Mouse (Mus musculus) liver, embryonic 11.5 days (tissue): Measurements from ENCODE around the gene Gimap5. TPM values are rescaled to one million over a fixed set of nuclear protein-coding genes. Genes with fewer than 3 reads are reported as not detected.

Experiments used
- ATAC-seq: fragments of 200-750 bp; cut with Nextera tagmentation; replicated peaks from 2 replicates; pipeline ENCODE4 v1.8.0; 2017; ENCODE audit warnings: moderate number of reproducible peaks, mild to moderate bottlenecking, moderate TSS enrichment, moderate library complexity; ENCODE audit not compliant: low FRiP score
- DNase-seq: peaks from one replicate; pipeline ENCODE4 v3.0.0-alpha.2; 2017; ENCODE audit warnings: low spot score
- H3K27ac ChIP-seq: fragments of 300-500 bp; sonication (generic); 2 replicates; pipeline ENCODE4 v1.5.1; 2014; ENCODE audit warnings: mild to moderate bottlenecking, low read depth, low read length, control low read depth
- H3K27me3 ChIP-seq: fragments of 300-500 bp; sonication (generic); replicated peaks from 2 replicates; pipeline ENCODE4 v1.6.1; 2014; ENCODE audit warnings: low read length, mixed read lengths; ENCODE audit not compliant: control insufficient read depth, insufficient read depth
- H3K36me3 ChIP-seq: fragments of 300-500 bp; sonication (generic); 2 replicates; pipeline ENCODE4 v1.6.1; 2014; ENCODE audit warnings: mild to moderate bottlenecking, low read length, moderate library complexity, mixed read lengths; ENCODE audit not compliant: control insufficient read depth, insufficient read depth
- H3K4me1 ChIP-seq: fragments of 300-500 bp; sonication (generic); replicated peaks from 2 replicates; pipeline ENCODE4 v1.6.1; 2014; ENCODE audit warnings: low read length, mixed read lengths; ENCODE audit not compliant: control insufficient read depth, insufficient read depth
- H3K4me2 ChIP-seq: fragments of 300-500 bp; sonication (generic); 2 replicates; pipeline ENCODE4 v1.6.1; 2014; ENCODE audit warnings: mild to moderate bottlenecking, control low read depth, moderate library complexity
- H3K4me3 ChIP-seq: fragments of 300-500 bp; sonication (generic); 2 replicates; pipeline ENCODE4 v1.5.1; 2014; ENCODE audit warnings: low read depth, low read length, control low read depth
- H3K9ac ChIP-seq: fragments of 300-500 bp; sonication (generic); 2 replicates; pipeline ENCODE4 v1.6.1; 2014; ENCODE audit warnings: low read depth, low read length, control low read depth
- H3K9me3 ChIP-seq: fragments of 300-500 bp; sonication (generic); 2 replicates; pipeline ENCODE4 v1.6.1; 2016; ENCODE audit warnings: low read length, inconsistent platforms, mixed read lengths; ENCODE audit not compliant: control insufficient read depth
- WGBS: fragments of 180-500 bp; shearing (Covaris S2); extraction: QIAGEN DNeasy Blood & Tissue Kit; methylation state at CpG from one replicate; pipeline ENCODE4 v1.1.7; 2014; 5-methylcytosine and 5-hydroxymethylcytosine counted together
- polyA plus RNA-seq: library from polyadenylated mRNA; unstranded; fragments of >200 nt; fragmentation: Nextera tagmentation; extraction: Ambion mirVana; gene quantifications from 2 replicates; pipeline ENCODE4 v1.2.1, GENCODE M21; 2014

The Gimap5 gene
- polyA plus RNA-seq, 1 experiment from 2014 or later, result 4.0 TPM

DNA sequence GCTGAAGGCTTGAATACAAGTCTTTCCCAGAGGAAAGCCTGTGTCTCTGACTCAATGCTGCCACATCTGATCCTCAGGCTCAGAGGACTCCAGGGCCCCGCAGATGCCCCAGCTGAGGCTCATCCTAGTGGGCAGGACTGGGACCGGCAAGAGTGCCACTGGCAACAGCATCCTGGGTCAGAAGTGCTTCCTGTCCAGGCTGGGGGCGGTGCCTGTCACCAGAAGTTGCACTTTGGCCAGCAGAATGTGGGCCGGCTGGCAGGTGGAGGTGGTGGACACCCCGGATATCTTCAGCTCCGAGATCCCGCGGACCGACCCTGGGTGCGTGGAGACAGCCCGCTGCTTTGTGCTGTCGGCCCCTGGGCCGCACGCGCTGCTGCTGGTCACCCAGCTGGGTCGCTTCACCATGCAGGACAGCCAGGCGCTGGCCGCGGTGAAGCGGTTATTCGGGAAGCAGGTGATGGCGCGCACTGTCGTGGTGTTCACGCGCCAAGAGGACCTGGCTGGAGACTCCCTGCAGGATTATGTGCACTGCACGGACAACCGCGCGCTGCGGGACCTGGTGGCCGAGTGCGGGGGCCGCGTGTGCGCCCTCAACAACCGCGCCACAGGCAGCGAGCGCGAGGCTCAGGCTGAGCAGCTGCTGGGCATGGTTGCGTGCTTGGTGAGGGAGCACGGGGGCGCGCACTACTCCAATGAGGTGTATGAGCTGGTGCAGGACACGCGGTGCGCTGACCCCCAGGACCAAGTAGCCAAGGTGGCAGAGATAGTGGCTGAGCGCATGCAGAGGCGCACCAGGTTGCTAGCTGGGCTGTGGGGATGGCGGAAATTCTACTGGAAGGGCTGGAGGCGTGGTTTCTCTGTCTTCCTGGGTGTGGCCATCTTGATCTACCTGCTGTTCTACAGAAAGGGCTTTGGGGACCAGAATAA is 3.3 kb upstream of the Gimap5 start:
- H3K4me2 ChIP-seq, result peak overlapping the region; percentile 65
- H3K9ac ChIP-seq, result peak overlapping the region; percentile 50
- DNase-seq (peak; percentile 43), ATAC-seq (peak; percentile 48; the same call in 1 of the 2 replicates)
- H3K9me3 ChIP-seq, result no peaks in the 10 kb centered on the region
- WGBS, result 25% methylated on average over 52 of the region's 52 CpGs
- peak overlapping the region; percentile 44; the same call in 1 of the 2 replicates for H3K27ac ChIP-seq
- no peaks in the 10 kb centered on the region for H3K36me3 ChIP-seq
- peaks cover 17% of the 10 kb centered on the region for H3K4me1 ChIP-seq
- peak overlapping the region; percentile 43 for H3K4me3 ChIP-seq
- H3K27me3 ChIP-seq, result no peaks in the 10 kb centered on the region

DNA sequence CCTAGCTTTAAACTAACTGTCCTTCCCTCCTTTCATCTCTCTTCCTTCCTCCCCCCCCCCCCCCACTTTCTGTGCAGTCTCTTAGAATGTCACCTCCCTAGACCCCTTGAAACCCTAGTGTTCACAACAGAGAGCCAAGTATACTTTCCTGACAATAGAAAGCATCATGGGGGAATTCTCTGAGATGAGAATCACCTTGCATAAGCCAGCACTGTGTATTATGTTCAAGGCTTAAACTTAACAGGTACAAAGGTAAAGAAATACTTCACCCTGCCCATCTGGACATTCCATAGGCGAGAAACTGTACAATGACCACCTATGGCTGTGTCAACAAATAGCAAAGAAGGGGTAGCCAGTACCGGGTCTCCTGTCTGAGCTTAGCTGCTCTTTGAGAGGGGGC is 507 bp upstream of the Gimap5 start:
- Histone ChIP-seq H3K27ac (0 out of 2 replicates have a peak overlapping the region, but pooled peaks have one; percentile 19), H3K36me3 (no peaks in the 10 kb centered on the region), H3K4me3 (no peak overlapping the region), H3K9me3 (no peaks in the 10 kb centered on the region), H3K27me3 (no peaks in the 10 kb centered on the region), H3K4me2 (peak overlapping the region; percentile 47), H3K4me1 (peaks cover 16% of the 10 kb centered on the region), H3K9ac (no peak overlapping the region)
- WGBS, result 60% methylated on average over 2 of the region's 2 CpGs
- no peak for DNase-seq
- no peak for ATAC-seq

DNA sequence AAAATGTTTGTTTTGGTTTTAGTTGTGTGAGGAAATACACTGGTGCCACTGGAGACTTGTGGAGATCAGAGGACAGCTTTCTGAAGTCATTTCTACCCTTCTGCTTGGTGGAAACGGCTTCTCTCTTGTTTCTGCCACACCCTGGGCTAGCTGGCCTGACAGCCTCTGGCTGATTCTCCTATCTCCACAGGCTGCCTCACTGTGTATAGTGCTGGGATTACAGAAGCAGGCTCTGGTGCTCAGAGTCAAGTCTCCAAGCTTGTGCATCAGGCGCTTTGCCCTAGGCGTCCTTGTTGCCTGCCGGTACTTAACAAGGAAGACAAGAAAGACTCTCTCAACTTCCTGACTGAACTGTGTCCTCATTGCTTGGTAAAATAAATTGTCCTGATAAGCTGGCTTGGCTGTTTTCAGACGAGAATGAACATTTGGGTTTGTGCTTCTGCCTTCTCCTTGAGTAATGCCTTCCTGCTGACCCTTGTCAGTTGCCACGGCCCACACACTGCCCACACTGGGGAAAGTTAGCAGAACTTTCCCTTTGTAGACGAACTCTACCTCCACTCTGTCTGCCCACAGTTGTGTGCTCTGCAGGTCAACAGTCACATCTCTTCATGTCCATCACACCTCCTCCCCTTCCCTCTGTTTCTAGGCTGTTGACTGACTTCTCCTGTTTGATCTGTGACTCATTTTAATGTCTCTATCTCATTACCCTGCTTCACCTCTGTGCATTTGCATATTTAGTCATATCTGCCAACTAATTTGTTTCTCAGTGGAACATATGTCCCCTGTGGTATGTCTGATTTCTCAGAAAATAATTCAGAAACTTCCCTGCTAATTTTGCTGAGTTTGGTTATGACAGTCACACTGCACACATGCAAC is 1.3 kb downstream of the Gimap5 start:
- Histone ChIP-seq H3K9ac (no peak overlapping the region), H3K27me3 (no peaks in the 10 kb centered on the region), H3K9me3 (no peaks in the 10 kb centered on the region), H3K27ac (no peak overlapping the region), H3K4me3 (no peak overlapping the region), H3K4me2 (0 out of 2 replicates have a peak overlapping the region, but pooled peaks have one; percentile 20), H3K36me3 (no peaks in the 10 kb centered on the region), H3K4me1 (peaks cover 11% of the 10 kb centered on the region)
- DNase-seq (no peak), ATAC-seq (no peak; the same call in 1 of the 2 replicates)
- 33% methylated on average over 7 of the region's 7 CpGs for WGBS

DNA sequence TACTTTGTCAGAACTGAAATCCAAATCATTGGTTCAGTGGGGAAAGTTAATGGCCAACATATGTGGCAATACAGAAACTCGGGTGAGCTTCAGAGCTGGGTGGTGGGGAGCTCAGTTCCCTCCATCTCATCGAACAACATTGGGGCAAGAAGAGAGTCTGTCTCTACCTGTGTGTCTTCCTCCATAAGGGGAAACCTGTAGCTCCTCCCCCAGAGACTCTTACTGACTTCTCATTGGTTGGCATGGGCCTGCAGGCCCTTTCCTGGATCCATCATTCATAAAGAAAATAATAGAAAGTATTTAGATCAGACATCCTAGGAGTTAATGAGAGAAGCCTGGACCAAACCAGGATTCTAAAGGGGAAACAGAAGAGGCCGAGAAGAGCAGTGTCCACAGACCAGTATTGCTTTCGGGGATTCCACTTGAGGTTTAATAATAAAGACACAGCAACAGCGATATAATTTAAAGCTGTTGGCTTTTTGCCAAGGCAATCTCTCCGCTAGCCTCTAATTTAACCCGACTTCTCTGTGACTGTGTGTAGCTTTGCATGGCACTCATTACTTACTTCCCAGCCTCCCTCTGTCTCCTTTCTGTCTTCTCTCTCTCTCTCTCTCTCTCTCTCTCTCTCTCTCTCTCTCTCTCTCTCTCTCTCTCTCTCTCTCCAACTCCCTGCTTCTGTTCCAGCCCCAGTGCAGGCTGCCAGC is 17.7 kb downstream of the Gimap5 start:
- DNase-seq (no peak), ATAC-seq (no peak)
- 83% methylated on average over 7 of the region's 7 CpGs for WGBS
- no peaks in the 10 kb centered on the region for H3K27me3 ChIP-seq
- H3K36me3 ChIP-seq, result no peaks in the 10 kb centered on the region
- no peak overlapping the region for H3K4me2 ChIP-seq
- no peaks in the 10 kb centered on the region for H3K9me3 ChIP-seq
- no peaks in the 10 kb centered on the region for H3K4me1 ChIP-seq
- no peak overlapping the region for H3K9ac ChIP-seq
- no peak overlapping the region for H3K27ac ChIP-seq
- H3K4me3 ChIP-seq, result no peak overlapping the region

DNA sequence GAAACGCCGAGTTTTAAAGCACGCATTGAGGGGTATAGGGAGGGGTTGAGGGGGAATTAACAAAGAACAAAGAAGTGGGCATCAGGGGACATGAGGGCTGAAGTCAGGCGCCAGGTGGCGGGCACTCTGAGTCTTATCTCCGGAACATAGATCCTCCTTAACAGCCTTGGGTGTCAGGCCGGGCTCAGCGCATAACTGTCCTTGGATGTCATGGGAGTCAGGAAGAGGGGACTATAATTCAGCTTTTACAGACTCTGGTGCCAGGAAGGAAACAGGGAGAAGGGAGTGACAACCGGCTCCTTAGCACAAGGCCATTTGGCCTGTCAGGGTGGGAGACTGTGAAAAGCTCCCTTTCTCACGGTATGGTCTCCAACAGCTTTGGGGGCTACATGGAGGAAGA is 18.5 kb downstream of the Gimap5 start:
- H3K4me1 ChIP-seq, result no peaks in the 10 kb centered on the region
- ATAC-seq (no peak), DNase-seq (no peak)
- WGBS, result 93% methylated on average over 10 of the region's 10 CpGs
- H3K27ac ChIP-seq, result no peak overlapping the region
- no peaks in the 10 kb centered on the region for H3K27me3 ChIP-seq
- no peak overlapping the region for H3K9ac ChIP-seq
- H3K9me3 ChIP-seq, result no peaks in the 10 kb centered on the region
- no peak overlapping the region for H3K4me2 ChIP-seq
- H3K36me3 ChIP-seq, result no peaks in the 10 kb centered on the region
- H3K4me3 ChIP-seq, result no peak overlapping the region

DNA sequence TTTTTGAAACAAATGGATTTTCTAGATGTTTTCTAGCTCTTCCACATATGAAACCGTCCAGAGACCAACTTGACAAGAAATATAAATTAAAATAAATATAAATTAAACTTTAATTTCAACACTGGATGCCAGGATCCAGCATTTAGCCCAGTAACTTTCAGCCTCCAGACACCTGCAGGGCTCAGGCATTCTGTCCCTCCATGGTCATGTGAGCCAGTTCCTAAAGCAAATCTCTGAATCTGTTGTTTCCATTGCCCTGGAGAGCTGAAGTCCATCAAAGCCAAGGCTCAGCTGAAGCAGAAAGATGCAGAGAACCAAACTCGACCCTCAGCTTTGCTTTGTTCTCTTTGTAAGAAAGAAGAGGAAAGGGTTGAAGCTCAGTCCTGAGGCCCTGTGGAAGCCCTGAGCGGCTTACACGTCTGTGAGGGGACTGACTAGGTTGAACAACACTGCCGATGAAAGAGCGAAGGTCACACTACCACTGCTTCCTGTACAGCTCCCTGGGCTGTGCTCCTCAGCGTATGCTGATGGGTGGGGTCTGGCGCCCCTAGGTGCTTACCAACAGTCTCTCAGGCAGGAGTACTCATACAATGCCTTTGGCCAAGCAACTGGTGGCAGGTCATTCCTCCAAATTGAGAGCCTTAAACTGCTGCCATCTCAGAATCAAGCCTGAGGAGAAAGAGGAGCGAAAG is 22.3 kb downstream of the Gimap5 start:
- H3K9ac ChIP-seq, result no peak overlapping the region
- H3K27ac ChIP-seq, result no peak overlapping the region
- no peaks in the 10 kb centered on the region for H3K27me3 ChIP-seq
- ATAC-seq, result no peak
- no peaks in the 10 kb centered on the region for H3K36me3 ChIP-seq
- no peak overlapping the region for H3K4me2 ChIP-seq
- H3K9me3 ChIP-seq, result no peaks in the 10 kb centered on the region
- H3K4me3 ChIP-seq, result no peak overlapping the region
- no peaks in the 10 kb centered on the region for H3K4me1 ChIP-seq
- WGBS, result 62% methylated on average over 9 of the region's 9 CpGs
- no peak for DNase-seq

DNA sequence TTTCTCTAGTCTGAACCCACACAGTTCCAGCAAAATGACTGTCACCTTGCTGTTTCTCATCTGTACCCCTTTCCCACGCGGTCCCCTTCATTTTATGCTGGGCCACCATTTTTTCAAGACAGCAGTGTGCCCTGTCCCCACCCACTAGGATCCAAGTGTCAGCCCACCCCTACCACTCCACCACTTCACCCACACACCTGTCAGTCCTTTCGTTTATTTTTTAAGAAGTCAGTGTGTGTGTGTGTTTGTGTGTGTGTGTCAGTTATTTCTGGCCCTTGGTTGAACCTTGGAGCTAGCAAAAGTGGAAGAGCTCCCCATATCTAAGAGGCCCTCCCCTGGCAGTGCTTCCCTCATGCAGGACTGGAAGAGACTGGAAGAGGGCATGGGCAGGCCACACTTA is 22.9 kb downstream of the Gimap5 start:
- Histone ChIP-seq H3K9ac (no peak overlapping the region), H3K4me3 (no peak overlapping the region), H3K27me3 (no peaks in the 10 kb centered on the region), H3K27ac (no peak overlapping the region), H3K4me2 (no peak overlapping the region), H3K4me1 (no peaks in the 10 kb centered on the region), H3K9me3 (no peaks in the 10 kb centered on the region), H3K36me3 (no peaks in the 10 kb centered on the region)
- DNase-seq (no peak), ATAC-seq (no peak)
- WGBS, result 80% methylated on average over 3 of the region's 3 CpGs

DNA sequence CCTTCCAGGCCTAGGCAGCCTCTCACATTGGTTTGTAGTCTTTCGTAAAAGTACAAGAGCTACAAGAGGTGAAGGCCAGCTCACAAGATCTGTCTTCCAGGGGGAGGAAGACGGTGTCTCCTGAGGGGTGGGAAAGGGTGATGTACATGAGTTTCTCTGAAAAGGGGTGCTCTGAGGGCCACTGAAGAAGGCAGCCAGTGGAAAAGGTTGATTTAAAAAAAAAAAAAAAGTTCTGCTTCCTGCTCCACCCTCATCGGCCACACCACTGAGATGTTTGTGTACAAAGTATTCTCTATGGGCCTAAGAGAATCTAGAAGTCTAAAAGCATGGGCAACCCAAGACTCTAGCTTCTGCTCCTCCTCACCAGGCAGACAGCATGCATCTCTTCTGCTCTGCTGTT is 24.7 kb downstream of the Gimap5 start, which contains the start of gene Gimap3:
Gimap3 (minus strand) TSS at position 156 of the 400 bp plus-strand sequence.
- Histone ChIP-seq H3K4me2 (no peak within 1 kb of the TSS), H3K36me3 (no peaks in the 10 kb centered on the region), H3K4me1 (no peaks in the 10 kb centered on the region), H3K9me3 (no peaks in the 10 kb centered on the region), H3K27me3 (no peaks in the 10 kb centered on the region), H3K4me3 (no peak within 1 kb of the TSS), H3K9ac (no peak within 1 kb of the TSS), H3K27ac (no peak within 1 kb of the TSS)
- 82% methylated on average over 3 of the region's 3 CpGs for WGBS
- DNase-seq, result no peak
- ATAC-seq, result no peak
